Mouse (Mus musculus) bone marrow, adult 2 months (tissue): ENCODE data around the gene Erap1.
"Not testable (repeated sequence)": the region's sequence is repeated elsewhere in the genome, so short reads cannot be mapped to it uniquely, and the experiment has no call there.

Experiments
- CTCF ChIP-seq: fragments of 200-500 bp; IDR thresholded peaks from 2 replicates; pipeline ENCODE4 v1.5.1; 2011; ENCODE audit warnings: low read length, control low read depth; ENCODE audit not compliant: control insufficient read depth, insufficient read depth
- POLR2A ChIP-seq: fragments of 200-500 bp; IDR thresholded peaks from 2 replicates; pipeline ENCODE4 v1.6.1; 2011; ENCODE audit warnings: low read depth, mild to moderate bottlenecking, control low read depth, low read length, borderline replicate concordance; ENCODE audit not compliant: control insufficient read depth

DNA sequence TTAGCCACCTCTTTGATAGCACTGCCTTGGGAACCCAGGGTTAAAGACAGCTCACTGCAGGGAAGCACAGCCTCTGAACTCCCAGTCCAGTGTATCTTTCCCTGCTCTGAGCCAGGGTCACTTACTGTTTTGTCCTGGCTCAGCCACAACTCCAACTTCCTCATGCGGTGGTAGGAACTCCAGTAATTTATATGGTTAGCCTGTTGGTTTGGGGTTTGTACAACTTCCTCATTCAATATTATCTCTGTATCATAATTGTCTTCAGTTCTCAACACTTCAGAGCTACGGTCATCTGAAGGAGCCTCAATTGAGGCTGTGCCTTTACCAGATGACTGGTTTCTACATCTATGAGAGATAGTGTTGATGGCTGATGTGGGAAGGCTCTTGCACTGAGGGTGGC is 42.3 kb upstream of the Erap1 start:
- TF ChIP-seq CTCF, POLR2A: not testable (repeated sequence)
